Mouse (Mus musculus): Measurements from ENCODE around the gene Gm28042.

GRCm38 (mm10) chr2:119997354-119997753 is 29.9 kb upstream of the Gm28042 start:
- no peak for TF ChIP-seq POLR2A (IDR thresholded peaks at IDR 0.05; ENCODE audit: low read depth, low read length)
- no peak for TF ChIP-seq CTCF (conservative IDR thresholded peaks at IDR 0.05; ENCODE audit: insufficient read depth, insufficient read length, low read depth, low read length)
